Mouse (Mus musculus) thymus, adult 2 months (tissue): ENCODE data around the gene Acsm4.

ENCODE experiments used
- CTCF ChIP-seq: fragments of 200-500 bp; IDR thresholded peaks from 2 replicates; pipeline ENCODE4 v1.5.1; 2012; ENCODE audit warnings: mild to moderate bottlenecking, control low read depth, low read length, moderate library complexity, borderline replicate concordance; ENCODE audit not compliant: control insufficient read depth, poor library complexity, insufficient read depth; ENCODE audit errors: extremely low read depth
- POLR2A ChIP-seq: fragments of 200-500 bp; IDR thresholded peaks from 2 replicates; pipeline ENCODE4 v1.6.1; 2012; ENCODE audit warnings: mild to moderate bottlenecking, low read length, control low read depth, moderate library complexity; ENCODE audit not compliant: control insufficient read depth, poor library complexity, insufficient read depth; ENCODE audit errors: extremely low read depth

- TF ChIP-seq POLR2A (no peak), CTCF (no peak)
Measured at GRCm38 (mm10) chr7:119670395-119670794, 19.4 kb upstream of the Acsm4 start.
